Mouse (Mus musculus) spleen, postnatal 14 days (tissue): ENCODE data around the gene Fgfr2.

ENCODE experiments used
- DNase-seq, 2 experiments: peaks; one replicate each; pipeline ENCODE4 v3.0.0; 2021 to 2022; ENCODE audit warnings: low spot score in 2 of 2

The Fgfr2 gene

GRCm38 (mm10) chr7:132722401-132723370 lies 400.5 kb downstream of the Fgfr2 start:
- no peak for DNase-seq

- DNase-seq, result peak; percentile 62 to 80
Measured at GRCm38 (mm10) chr7:132720562-132720961, 402.6 kb downstream of the Fgfr2 start.

GRCm38 (mm10) chr7:132719570-132719969 lies 403.6 kb downstream of the Fgfr2 start:
- no peak for DNase-seq

DNA sequence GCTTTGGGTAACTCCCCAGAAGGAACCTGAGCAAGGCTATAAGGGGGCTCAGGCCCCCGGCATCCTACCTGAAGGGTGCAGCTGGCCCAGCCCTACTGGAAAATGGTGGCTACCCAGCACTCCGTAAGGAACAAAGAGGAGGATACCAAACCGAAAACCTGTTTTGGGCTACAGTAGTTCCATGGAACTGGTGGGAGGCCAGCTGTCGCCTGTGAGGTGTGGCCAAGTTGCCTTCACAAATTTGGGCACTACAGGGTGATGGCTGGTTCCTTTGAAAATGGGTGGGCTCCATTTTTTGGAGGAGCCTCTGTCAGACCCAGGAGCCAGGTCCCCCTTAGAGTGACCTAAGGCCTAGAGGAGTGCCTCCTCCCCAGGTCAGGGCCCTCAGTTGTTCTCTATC lies 407.9 kb downstream of the Fgfr2 start:
- no peak for DNase-seq

- DNase-seq, result no peak
Measured at GRCm38 (mm10) chr7:132714236-132714923, 408.8 kb downstream of the Fgfr2 start.

- DNase-seq, result no peak
Measured at GRCm38 (mm10) chr7:132713483-132714126, 409.5 kb downstream of the Fgfr2 start.

DNA sequence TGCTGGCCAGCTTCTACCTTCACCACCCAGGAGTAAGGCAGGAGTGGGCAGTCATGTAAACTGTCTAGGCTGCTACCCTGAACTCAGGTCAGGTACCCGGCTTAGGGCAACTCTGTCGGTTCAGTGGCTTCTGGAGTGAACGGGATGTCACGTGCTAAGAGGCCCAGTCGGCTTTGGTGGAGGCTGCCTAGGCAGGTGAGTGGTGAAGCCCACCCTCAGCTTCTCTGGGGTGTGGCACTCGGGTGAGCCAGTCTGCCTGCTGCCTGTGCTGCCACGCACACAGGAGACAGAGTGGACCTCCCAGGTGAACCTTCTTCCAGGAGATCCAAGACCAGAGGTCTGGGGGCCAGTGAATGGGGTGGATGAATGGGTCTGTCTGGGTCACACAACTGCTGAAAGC lies 410.2 kb downstream of the Fgfr2 start:
- no peak for DNase-seq

DNA sequence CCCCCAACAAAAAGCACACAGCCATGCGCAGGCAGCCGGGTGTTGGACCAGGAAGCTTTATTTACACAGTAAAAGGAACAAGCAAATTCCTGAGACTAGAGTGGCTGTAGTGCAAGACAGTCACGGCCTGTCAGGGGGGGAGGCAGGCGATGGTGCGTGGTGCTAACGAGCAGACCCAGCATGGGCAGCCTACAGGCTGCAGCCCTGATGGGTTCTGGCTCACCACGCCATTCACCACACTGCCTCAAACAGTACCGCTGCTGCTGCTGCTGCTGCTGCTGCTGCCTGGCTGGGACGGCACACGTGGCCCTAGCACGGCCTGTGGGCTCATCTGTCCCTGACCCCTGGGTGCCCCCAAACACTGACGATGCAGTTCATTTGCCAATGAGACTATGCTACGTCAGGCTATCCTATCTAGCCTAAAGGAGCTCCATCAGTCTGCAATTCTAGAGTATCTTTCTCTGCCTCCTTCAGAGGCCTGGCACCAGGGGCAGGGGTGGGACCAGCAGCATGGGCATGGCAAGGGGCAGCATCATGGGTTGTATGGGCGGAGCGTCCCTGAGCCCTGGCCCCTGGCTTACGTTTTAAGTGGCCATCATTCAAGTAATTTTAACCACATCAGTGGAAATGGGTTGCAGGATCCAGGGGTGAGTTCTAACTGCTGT lies 411.0 kb downstream of the Fgfr2 start:
- no peak for DNase-seq

DNA sequence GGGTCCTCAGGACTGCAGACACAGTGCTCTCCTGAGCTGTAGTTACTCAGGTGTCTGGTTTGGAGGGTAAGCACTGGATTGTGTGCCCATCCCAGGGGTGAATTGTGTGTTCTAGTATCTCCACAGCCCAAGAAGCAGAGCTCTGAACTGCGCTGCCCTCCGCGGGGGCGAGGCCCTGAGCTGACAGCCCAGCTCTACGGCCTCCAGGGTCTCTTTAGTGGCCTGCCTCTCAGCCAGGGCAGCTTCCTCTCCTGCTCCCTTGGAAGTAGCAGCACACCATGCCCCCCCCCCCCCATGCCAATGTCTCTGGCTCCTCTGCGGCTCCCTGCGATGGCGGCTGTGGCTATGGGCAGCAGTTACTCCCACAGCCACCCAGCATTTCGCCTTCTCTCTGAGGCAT lies 411.6 kb downstream of the Fgfr2 start:
- no peak for DNase-seq

- DNase-seq, result peak in 1 of 2 experiments; percentile 55
Measured at GRCm38 (mm10) chr7:132705130-132705529, 418.0 kb downstream of the Fgfr2 start.

DNA sequence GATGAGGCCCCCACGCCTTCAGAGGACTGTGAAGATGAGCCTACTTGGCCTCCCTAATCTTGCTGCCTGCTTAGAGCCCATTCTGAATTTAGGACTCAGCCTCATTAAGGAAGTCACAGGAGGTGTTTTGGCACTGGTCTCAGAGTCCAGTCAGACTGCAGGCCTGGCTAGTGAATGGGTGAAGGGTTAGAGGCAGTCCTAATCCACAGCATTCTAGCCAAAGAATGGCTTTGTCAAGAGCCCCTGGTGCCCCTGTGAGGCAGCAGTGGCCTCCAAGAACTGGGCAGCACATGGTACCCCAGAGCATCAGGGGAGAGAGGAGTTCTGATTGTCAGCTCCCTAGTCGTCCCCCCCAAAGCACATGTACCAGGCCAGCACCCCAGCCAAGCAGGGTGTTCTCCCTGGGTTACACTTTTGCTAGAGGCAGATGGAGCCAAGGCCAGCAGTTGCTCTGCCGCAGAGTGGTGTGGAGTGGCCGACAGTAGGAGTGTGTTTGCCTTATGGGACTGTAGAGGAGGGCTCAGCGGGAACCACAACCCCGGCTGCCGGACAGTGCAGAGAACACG lies 418.8 kb downstream of the Fgfr2 start:
- DNase-seq, result no peak

DNA sequence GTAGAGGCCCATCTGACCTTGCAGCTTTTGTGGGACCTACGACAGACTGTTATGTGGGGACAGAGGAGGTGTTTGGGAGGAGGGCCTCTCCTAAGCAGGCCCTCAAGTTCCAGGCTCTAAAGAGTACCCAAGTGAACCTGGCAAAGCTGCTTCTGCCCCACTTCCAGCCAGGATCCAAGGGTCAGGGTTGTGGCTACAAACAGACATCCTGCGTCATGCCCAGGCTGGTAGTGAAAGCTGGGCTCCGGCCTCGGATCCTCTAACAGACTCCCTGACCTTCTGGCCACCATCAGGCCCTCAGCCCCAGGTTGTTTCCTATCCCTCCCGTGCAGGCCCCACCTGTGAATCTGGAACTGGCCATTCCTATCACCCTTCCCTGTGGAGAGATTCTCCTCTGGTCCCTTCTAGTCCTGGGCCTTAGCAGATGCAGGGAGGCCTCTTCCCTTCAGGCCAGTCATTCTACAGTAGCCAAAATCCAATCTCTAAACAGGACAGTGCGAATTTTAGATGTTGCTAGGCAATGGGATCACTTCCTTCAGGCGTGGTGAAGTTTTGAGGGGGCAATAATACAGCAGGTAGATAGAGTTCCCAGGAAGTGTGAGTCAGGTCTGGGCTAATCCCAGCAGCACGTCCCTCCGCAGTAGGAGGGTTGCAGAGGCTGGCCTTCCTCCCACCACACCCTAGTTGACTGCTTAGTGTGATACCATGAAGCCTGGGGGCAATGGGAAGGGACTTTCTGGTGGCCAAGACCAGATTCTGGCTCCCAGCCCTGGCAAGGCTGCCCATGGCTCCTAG lies 419.4 kb downstream of the Fgfr2 start:
- no peak for DNase-seq

GRCm38 (mm10) chr7:132702492-132703070 lies 420.6 kb downstream of the Fgfr2 start:
- DNase-seq, result no peak

DNA sequence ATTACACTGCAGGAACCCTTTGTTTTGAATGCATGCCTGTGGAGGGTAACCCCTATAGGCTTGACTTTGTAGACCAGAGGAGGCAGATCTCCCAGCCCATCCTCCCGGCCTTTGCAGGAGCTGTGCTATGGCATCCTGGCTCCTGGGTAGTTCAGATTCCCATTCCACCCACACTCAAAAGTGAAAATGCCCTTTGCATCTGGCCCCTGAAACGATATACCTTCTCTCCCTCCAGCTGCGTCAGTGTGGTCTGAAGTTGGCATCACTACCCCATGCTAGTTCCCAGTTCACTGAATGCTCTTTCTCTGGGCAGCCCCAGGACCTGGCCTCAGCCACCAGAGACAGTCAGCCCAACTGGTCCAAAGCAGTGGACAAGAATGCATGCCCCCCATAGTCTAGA lies 421.1 kb downstream of the Fgfr2 start:
- DNase-seq, result no peak

DNA sequence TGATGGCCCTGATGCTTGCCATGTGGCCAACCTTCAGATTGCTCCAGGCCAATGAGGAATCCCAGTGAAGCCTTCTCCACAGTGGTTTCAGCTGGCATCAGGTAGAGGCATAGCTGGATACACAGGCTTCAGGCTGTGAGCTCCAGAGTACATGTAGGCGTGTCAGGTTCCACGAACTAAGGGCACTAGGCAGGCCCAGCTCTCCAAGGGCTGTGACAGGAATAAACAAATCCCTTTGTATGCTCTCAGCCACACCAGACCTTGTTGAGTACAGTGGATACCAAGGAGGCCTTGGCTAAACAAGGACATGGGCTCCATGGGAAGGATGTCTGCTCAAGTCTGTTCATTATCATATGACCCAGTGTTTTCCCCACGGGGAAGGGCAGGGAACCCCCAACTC lies 421.7 kb downstream of the Fgfr2 start:
- DNase-seq, result no peak

- DNase-seq, result no peak
Measured at GRCm38 (mm10) chr7:132700107-132700506, 423.0 kb downstream of the Fgfr2 start.

GRCm38 (mm10) chr7:132699639-132700038 lies 423.5 kb downstream of the Fgfr2 start:
- DNase-seq, result no peak

DNA sequence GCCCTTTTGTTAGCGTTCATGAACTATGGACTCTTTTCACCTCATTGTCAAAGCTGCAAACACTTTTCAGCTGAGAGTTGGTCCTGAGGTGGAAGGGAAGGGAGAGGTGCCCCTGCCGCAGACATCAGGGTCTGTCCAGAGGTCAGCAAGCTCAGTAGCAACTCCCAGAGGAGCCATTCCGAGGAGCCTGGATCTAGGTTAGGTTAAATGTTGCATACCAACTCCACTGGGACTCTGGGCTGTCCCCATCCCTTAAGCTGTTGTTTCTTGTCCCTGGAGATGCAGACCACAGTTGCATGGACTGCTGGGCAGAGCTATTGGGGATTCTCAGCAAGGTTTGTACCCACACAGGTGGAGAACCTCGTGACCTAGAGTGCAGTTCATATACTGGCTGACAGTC lies 424.0 kb downstream of the Fgfr2 start:
- DNase-seq, result no peak

- no peak for DNase-seq
Measured at GRCm38 (mm10) chr7:132698737-132699136, 424.4 kb downstream of the Fgfr2 start.

GRCm38 (mm10) chr7:132697258-132697796 lies 425.8 kb downstream of the Fgfr2 start:
- no peak for DNase-seq
